Mouse (Mus musculus) ovary, postnatal 36 days (tissue): ENCODE measurements around the gene Styxl1.

ENCODE experiments used
- DNase-seq: peaks from one replicate; pipeline ENCODE4 v3.0.0; 2022; ENCODE audit warnings: low spot score, mixed read lengths

The Styxl1 gene

GRCm38 (mm10) chr5:135764971-135765370, 13.2 kb downstream of the Styxl1 start:
- DNase-seq: no peak

- peak; percentile 69 for DNase-seq
These were observed 14.7 kb downstream of the Styxl1 start for GRCm38 (mm10) chr5:135763526-135763925.

DNA sequence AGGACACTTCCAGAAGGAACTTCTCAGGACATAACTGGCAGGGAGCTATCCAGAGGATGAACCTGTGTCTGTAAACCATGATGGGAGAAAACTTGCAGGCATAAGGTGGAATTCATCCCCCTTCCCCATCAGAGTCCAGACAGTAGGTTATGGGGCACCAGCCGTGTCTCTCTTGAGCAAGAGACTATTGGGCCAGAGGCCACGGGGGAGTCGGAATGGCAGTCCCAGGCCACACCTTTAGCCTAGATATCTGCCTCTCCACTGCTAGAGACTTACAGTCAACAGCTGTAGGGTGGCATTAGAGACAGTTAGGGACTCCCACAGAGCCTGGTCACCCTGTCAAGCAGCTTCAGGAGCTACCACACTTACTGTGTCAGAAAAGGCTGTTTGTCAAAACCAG, 16.3 kb downstream of the Styxl1 start:
- DNase-seq: no peak

- DNase-seq: no peak
These were observed 26.6 kb downstream of the Styxl1 start for GRCm38 (mm10) chr5:135751595-135751994.

GRCm38 (mm10) chr5:135751041-135751440, 27.1 kb downstream of the Styxl1 start:
- DNase-seq: no peak

DNA sequence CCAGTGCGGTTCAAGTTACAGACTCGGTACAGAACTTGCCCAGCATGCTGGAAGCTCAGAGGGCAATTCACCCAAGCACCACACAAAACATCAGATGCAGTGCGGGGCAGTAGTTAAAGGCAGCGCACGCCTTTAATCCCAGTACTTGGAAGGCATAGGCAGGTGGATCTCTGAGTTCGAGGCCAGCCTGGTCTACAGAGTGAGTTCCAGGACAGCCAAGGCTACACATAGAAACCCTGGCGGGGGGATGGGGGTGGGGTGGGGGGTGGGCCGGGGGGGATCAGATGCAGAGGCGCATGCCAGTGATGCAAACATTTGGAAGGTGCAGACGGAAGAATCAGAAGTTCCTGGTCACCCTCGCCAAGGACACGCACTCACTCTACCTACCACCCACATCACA, 33.4 kb downstream of the Styxl1 start:
- DNase-seq: no peak

- peak; percentile 96 for DNase-seq
These were observed 34.2 kb downstream of the Styxl1 start, which contains the start of gene Tmem120a for GRCm38 (mm10) chr5:135743741-135744609. Gene Tmem120a, minus strand, starts transcription at chr5:135744448.

GRCm38 (mm10) chr5:135742941-135743740, 35.0 kb downstream of the Styxl1 start:
- no peak for DNase-seq

GRCm38 (mm10) chr5:135742156-135742555, 36.0 kb downstream of the Styxl1 start:
- DNase-seq: no peak

- DNase-seq: no peak
These were observed 39.9 kb downstream of the Styxl1 start for GRCm38 (mm10) chr5:135738266-135738665.

DNA sequence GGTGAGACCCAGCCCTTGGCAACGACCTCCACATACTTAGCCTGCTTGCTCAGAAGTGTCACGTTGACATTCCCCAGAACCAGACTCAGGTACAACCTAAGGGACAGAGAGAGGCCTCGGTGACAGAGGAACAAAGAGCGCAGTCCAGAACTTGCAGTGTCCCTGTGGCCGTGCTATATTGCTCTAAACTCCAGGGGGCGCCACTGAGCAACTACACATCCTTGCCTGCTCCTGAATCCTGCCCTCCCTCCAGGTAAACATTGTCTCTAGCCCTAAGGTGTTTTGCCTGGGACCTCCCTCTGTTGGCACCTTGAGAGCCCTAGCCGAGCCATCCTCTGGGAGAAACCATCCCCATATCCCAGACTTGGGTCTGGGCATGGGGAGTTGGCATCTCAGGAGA, 41.0 kb downstream of the Styxl1 start:
- DNase-seq: no peak

DNA sequence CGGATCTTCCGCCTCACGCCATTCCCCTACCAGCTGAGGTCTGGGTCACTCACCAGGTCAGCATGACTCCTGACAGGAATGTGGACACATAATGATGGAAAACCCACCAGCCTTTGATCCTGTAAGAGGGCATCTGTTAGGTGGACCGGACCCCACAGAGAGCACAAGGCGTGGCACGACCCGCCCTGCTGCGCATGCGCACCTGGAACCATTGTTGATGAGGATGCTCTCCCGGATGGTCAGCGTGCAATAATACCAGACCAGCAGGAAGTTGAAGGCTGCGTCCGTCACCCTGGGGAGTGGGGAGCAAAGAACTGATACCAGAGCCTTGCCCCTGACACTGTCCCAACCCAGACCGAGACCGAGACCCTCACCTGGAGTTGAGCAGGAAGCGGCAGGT, 41.6 kb downstream of the Styxl1 start:
- no peak for DNase-seq

GRCm38 (mm10) chr5:135735741-135736140, 42.4 kb downstream of the Styxl1 start:
- DNase-seq: no peak

DNA sequence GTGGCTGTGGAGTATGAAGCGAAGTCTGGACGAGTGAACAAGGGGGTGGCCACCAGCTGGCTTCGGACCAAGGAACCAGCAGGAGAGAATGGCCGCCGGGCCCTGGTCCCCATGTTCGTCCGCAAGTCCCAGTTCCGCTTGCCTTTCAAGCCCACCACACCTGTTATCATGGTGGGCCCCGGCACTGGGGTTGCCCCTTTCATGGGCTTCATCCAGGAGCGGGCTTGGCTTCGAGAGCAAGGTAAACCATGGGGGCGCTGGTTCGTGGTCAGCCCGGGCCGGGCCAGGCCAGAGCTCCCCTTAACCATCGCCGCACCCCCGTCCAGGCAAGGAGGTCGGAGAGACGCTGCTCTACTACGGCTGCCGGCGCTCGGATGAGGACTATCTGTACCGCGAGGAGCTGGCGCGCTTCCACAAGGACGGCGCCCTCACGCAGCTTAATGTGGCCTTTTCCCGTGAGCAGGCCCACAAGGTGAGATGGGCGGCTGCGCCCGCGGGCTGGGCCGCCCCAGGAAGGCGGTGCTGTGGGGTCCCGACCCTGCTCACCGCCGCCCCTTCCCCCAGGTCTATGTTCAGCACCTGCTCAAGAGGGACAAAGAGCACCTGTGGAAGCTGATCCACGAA, 44.0 kb downstream of the Styxl1 start:
- no peak for DNase-seq

DNA sequence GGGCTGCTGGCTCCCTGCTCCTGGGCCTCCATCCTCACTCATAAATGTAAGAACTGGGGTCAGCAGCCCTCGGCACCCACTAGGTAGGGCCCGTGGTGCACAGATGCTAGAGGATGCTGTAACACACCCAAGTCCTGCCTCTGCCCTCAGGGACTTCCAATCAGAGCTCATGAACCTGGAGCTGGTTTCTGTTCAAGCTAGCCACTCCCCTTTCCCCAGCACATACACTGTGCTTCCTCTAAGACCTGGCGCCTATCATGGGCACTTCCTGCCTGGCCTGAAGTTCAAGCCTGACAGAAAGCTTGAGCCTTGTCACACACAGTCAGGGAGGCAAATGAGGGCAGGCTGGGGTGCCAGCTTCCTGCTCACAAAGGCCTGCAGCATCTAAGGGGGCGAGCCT, 45.1 kb downstream of the Styxl1 start:
- DNase-seq: no peak

GRCm38 (mm10) chr5:135731322-135731721, 46.9 kb downstream of the Styxl1 start:
- no peak for DNase-seq

GRCm38 (mm10) chr5:135730916-135731315, 47.3 kb downstream of the Styxl1 start:
- DNase-seq: no peak

DNA sequence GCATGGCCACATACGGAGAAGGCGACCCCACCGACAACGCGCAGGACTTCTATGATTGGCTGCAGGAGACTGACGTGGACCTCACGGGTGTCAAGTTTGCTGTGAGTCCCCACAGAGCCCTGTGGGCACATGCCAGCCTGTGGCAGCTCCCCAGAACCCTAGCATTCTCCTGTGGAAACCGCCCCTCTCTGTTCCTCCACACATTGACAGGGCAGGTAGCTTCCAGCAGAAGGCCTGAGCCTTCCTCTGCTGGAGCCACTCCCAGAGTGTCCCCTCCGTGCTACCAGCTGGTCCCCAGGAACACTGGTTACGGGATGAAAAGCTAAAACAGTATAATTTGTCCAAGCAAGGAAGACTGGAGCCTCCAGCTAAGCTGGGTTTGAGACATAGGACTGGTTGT, 47.9 kb downstream of the Styxl1 start:
- DNase-seq: no peak

GRCm38 (mm10) chr5:135729351-135729750, 48.8 kb downstream of the Styxl1 start:
- no peak for DNase-seq

- no peak for DNase-seq
These were observed 49.8 kb downstream of the Styxl1 start for GRCm38 (mm10) chr5:135728361-135728760.

DNA sequence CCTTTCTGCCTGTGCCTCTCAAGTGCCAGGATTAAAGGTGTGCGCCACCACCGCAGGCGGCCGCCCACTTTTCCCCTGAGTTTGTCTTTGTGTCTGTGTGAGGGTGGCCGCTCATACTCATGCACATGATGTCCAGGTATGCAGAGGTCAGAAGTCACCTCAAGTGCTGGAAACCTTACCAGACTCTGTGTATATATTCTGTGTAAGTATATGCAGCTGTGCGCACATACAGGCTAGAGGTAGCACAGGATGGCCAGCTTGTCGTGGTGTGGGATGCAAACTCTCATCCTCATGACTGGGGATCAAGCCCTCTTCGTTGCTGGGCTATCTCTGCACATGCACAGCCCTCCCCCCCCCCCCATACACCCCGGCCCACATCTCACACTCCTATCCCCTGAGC, 50.3 kb downstream of the Styxl1 start:
- no peak for DNase-seq

- DNase-seq: no peak
These were observed 51.4 kb downstream of the Styxl1 start for GRCm38 (mm10) chr5:135726641-135727346.
